Mouse (Mus musculus) kidney, embryonic 15.5 days (tissue): ENCODE measurements around the gene Hepacam. TPM values are rescaled to one million over a fixed set of nuclear protein-coding genes. Genes with fewer than 3 reads are reported as not detected.

Experiments used
- ATAC-seq: fragments of 200-750 bp; cut with Nextera tagmentation; replicated peaks from 2 replicates; pipeline ENCODE4 v1.8.0; 2017; ENCODE audit warnings: moderate TSS enrichment; ENCODE audit not compliant: low FRiP score
- H3K27ac ChIP-seq: fragments of 300-500 bp; sonication (generic); 2 replicates; pipeline ENCODE4 v1.5.1; 2015; ENCODE audit warnings: mild to moderate bottlenecking, inconsistent platforms
- H3K27me3 ChIP-seq: fragments of 300-500 bp; sonication (generic); 2 replicates; pipeline ENCODE4 v1.6.1; 2015; ENCODE audit warnings: inconsistent platforms
- H3K36me3 ChIP-seq: fragments of 300-500 bp; sonication (generic); 2 replicates; pipeline ENCODE4 v1.6.1; 2015; ENCODE audit warnings: inconsistent platforms
- H3K4me1 ChIP-seq: fragments of 300-500 bp; sonication (generic); 2 replicates; pipeline ENCODE4 v1.6.1; 2015; ENCODE audit warnings: inconsistent platforms
- H3K4me2 ChIP-seq: fragments of 300-500 bp; sonication (generic); 2 replicates; pipeline ENCODE4 v1.6.1; 2015; ENCODE audit warnings: moderate library complexity, mild to moderate bottlenecking, inconsistent platforms
- H3K4me3 ChIP-seq: fragments of 300-500 bp; sonication (generic); replicated peaks from 2 replicates; pipeline ENCODE4 v1.5.1; 2015; ENCODE audit warnings: mild to moderate bottlenecking, inconsistent platforms
- H3K9ac ChIP-seq: fragments of 300-500 bp; sonication (generic); 2 replicates; pipeline ENCODE4 v1.6.1; 2015; ENCODE audit warnings: mild to moderate bottlenecking, inconsistent platforms
- H3K9me3 ChIP-seq: fragments of 300-500 bp; sonication (generic); replicated peaks from 2 replicates; pipeline ENCODE4 v1.6.1; 2016; ENCODE audit warnings: inconsistent platforms
- WGBS: fragments of 180-500 bp; shearing (Covaris S2); methylation state at CpG from one replicate; pipeline ENCODE4 v1.1.7; 2015; ENCODE audit warnings: mixed read lengths; 5-methylcytosine and 5-hydroxymethylcytosine counted together
- polyA plus RNA-seq: library from polyadenylated mRNA; unstranded; fragments of >200 nt; fragmentation: Nextera tagmentation; extraction: Ambion mirVana; gene quantifications from 2 replicates; pipeline ENCODE4 v1.2.1, GENCODE M21; 2015

Hepacam gene
- polyA plus RNA-seq, 1 experiment from 2014 or later = not detected

GRCm38 (mm10) chr9:37420676-37421075 lies 53.5 kb downstream of the Hepacam start:
- no peak overlapping the region for H3K27ac ChIP-seq
- WGBS = under 1% methylated on average over 27 of the region's 27 CpGs
- peaks cover 34% of the 10 kb centered on the region for H3K27me3 ChIP-seq
- peak overlapping the region; percentile 62 for H3K4me2 ChIP-seq
- peak; percentile 94 for ATAC-seq
- H3K9ac ChIP-seq = 0 out of 2 replicates have a peak overlapping the region, but pooled peaks have one; percentile 41
- no peaks in the 10 kb centered on the region for H3K36me3 ChIP-seq
- H3K4me3 ChIP-seq = peak overlapping the region; percentile 35
- no peaks in the 10 kb centered on the region for H3K9me3 ChIP-seq
- peaks cover 11% of the 10 kb centered on the region for H3K4me1 ChIP-seq

GRCm38 (mm10) chr9:37421239-37421638 lies 54.1 kb downstream of the Hepacam start:
- peaks cover 34% of the 10 kb centered on the region for H3K27me3 ChIP-seq
- H3K4me2 ChIP-seq = peak overlapping the region; percentile 62
- ATAC-seq = peak; percentile 34
- H3K36me3 ChIP-seq = no peaks in the 10 kb centered on the region
- H3K9ac ChIP-seq = 0 out of 2 replicates have a peak overlapping the region, but pooled peaks have one; percentile 41
- H3K4me1 ChIP-seq = peaks cover 11% of the 10 kb centered on the region
- H3K9me3 ChIP-seq = no peaks in the 10 kb centered on the region
- H3K4me3 ChIP-seq = peak overlapping the region; percentile 35
- H3K27ac ChIP-seq = no peak overlapping the region
- 12% methylated on average over 12 of the region's 12 CpGs for WGBS

- 16% methylated on average over 26 of the region's 26 CpGs for WGBS
- Histone ChIP-seq H3K4me2 (no peak overlapping the region), H3K27ac (no peak overlapping the region), H3K9me3 (no peaks in the 10 kb centered on the region), H3K4me1 (peaks cover 30% of the 10 kb centered on the region), H3K36me3 (no peaks in the 10 kb centered on the region), H3K27me3 (peaks cover 86% of the 10 kb centered on the region), H3K4me3 (no peak overlapping the region), H3K9ac (no peak overlapping the region)
- ATAC-seq = no peak
Measured at GRCm38 (mm10) chr9:37429326-37429725, 62.2 kb downstream of the Hepacam start.

GRCm38 (mm10) chr9:37430582-37430981 lies 63.4 kb downstream of the Hepacam start:
- H3K4me2 ChIP-seq = peak overlapping the region; percentile 42
- peak overlapping the region; percentile 2; the same call in 1 of the 2 replicates for H3K4me3 ChIP-seq
- peak; percentile 67 for ATAC-seq

GRCm38 (mm10) chr9:37432026-37432666 lies 65.0 kb downstream of the Hepacam start:
- ATAC-seq = peak; percentile 89
- peaks cover 30% of the 10 kb centered on the region for H3K4me1 ChIP-seq

More at GRCm38 (mm10) chr9:37430582-37430981, 63.4 kb downstream of the Hepacam start:
- Histone ChIP-seq H3K9me3 (no peaks in the 10 kb centered on the region), H3K27me3 (peaks cover 89% of the 10 kb centered on the region), H3K4me1 (peaks cover 30% of the 10 kb centered on the region), H3K27ac (no peak overlapping the region), H3K36me3 (no peaks in the 10 kb centered on the region), H3K9ac (no peak overlapping the region)
- WGBS = 1% methylated on average over 12 of the region's 12 CpGs

GRCm38 (mm10) chr9:37432720-37433421 lies 65.7 kb downstream of the Hepacam start, which contains the start of gene Robo3:
Gene Robo3, minus strand, starts transcription at chr9:37433246.
- H3K9me3 ChIP-seq = no peaks in the 10 kb centered on the region
- peak within 1 kb of the TSS; percentile 32 for H3K4me3 ChIP-seq
- peaks cover 94% of the 10 kb centered on the region for H3K27me3 ChIP-seq
- peaks cover 30% of the 10 kb centered on the region for H3K4me1 ChIP-seq
- no peak within 1 kb of the TSS for H3K9ac ChIP-seq
- no peaks in the 10 kb centered on the region for H3K36me3 ChIP-seq
- WGBS = 2% methylated on average over 35 of the region's 40 CpGs
- ATAC-seq = peak; percentile 27; the same call in 1 of the 2 replicates
- H3K27ac ChIP-seq = no peak within 1 kb of the TSS
- H3K4me2 ChIP-seq = peak within 1 kb of the TSS; percentile 58

More at GRCm38 (mm10) chr9:37432026-37432666, 65.0 kb downstream of the Hepacam start:
- Histone ChIP-seq H3K27me3 (peaks cover 97% of the 10 kb centered on the region), H3K4me2 (peak overlapping the region; percentile 58), H3K9me3 (no peaks in the 10 kb centered on the region), H3K4me3 (peak overlapping the region; percentile 32), H3K27ac (no peak overlapping the region), H3K9ac (no peak overlapping the region), H3K36me3 (no peaks in the 10 kb centered on the region)
- WGBS = 1% methylated on average over 16 of the region's 17 CpGs

- no peak overlapping the region for H3K4me3 ChIP-seq
- peak overlapping the region; percentile 58; the same call in 1 of the 2 replicates for H3K4me2 ChIP-seq
- peaks cover 30% of the 10 kb centered on the region for H3K4me1 ChIP-seq
- no peak overlapping the region for H3K27ac ChIP-seq
- H3K27me3 ChIP-seq = peaks cover 90% of the 10 kb centered on the region
- no peak overlapping the region for H3K9ac ChIP-seq
- H3K36me3 ChIP-seq = no peaks in the 10 kb centered on the region
- no peaks in the 10 kb centered on the region for H3K9me3 ChIP-seq
- WGBS = 2% methylated on average over 18 of the region's 18 CpGs
- ATAC-seq = no peak
Measured at GRCm38 (mm10) chr9:37433823-37434560, 66.8 kb downstream of the Hepacam start.

- Histone ChIP-seq H3K9ac (no peak overlapping the region), H3K4me3 (no peak overlapping the region), H3K9me3 (no peaks in the 10 kb centered on the region), H3K4me1 (peaks cover 30% of the 10 kb centered on the region), H3K27ac (no peak overlapping the region), H3K4me2 (no peak overlapping the region), H3K27me3 (peaks cover 80% of the 10 kb centered on the region), H3K36me3 (no peaks in the 10 kb centered on the region)
- no peak for ATAC-seq
- WGBS = 3% methylated on average over 14 of the region's 14 CpGs
Measured at GRCm38 (mm10) chr9:37434932-37435331, 67.8 kb downstream of the Hepacam start.

- Histone ChIP-seq H3K4me3 (no peak overlapping the region), H3K27ac (no peak overlapping the region), H3K36me3 (no peaks in the 10 kb centered on the region), H3K4me1 (peaks cover 29% of the 10 kb centered on the region), H3K27me3 (peaks cover 74% of the 10 kb centered on the region), H3K9me3 (no peaks in the 10 kb centered on the region), H3K9ac (no peak overlapping the region), H3K4me2 (no peak overlapping the region)
- no peak for ATAC-seq
- 7% methylated on average over 4 of the region's 4 CpGs for WGBS
Measured at GRCm38 (mm10) chr9:37435616-37436015, 68.5 kb downstream of the Hepacam start.
